Mouse (Mus musculus): ENCODE measurements around the gene Aqp9.

The Aqp9 gene

DNA sequence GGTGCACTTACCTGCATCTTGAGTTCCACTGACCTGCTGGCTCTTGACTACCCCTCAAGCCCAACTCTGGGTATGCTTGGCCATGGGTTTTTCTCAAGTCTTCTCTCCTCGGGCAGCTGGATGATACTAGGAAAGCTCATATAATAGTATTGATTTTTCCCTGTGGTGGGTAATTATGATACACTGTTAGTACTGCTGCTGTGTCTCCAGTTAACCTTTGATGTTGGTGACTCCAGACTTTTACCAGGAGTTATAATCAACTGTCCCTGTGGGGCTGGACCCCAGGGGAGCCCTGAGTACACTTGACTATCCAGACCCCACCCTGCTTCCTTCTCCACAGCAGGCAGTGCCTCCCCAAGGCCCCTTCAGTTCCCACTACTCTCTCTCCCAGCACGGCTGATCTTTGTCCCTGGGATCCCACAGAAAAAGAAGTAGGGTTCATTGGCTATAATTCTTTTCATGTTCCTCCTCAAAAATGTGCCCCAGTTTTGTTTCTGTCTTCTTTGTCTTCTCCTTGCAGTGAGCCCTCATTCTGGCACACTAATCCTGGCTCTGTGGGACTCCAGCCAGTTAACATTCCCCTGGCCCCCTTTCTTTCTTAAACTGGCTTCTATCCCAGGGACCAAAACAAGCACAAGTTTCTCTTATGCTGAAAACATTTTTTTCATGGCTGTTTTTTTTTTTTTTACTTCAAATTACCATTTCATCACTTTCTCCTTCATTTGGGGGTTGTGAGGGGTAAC, 838 bp downstream of the Aqp9 start:
- no peak for DNase-seq (ENCODE audit: low read depth, low spot score)

DNA sequence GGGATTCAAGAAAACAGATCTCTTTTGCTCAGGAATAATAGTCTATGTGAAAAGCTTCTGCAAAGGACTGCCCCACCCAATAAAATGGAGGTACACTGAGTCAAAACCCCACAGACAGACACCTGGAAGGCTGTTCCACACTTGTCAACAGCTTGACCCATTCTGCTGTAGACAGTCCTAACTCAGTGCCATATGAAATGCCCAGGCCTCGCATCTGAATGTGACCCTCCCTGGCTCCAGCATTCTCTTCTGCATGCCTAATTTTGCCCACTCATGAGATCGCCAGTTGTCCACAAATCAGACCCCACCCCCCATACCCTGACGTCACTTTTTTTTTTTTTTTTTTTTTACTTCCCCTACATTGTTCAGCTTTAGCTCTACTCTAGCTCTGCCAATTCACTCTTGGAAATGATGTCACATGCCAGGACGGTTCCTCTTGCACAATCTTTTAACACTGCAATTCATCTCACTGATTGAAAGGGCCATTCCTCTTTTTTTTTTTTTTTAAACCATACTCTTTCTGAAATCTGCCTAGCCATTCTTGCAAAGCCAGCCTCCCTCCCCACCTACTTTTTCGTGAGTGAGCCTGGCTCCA, 1.5 kb downstream of the Aqp9 start:
- DNase-seq (ENCODE audit: low read depth, low spot score): no peak

DNA sequence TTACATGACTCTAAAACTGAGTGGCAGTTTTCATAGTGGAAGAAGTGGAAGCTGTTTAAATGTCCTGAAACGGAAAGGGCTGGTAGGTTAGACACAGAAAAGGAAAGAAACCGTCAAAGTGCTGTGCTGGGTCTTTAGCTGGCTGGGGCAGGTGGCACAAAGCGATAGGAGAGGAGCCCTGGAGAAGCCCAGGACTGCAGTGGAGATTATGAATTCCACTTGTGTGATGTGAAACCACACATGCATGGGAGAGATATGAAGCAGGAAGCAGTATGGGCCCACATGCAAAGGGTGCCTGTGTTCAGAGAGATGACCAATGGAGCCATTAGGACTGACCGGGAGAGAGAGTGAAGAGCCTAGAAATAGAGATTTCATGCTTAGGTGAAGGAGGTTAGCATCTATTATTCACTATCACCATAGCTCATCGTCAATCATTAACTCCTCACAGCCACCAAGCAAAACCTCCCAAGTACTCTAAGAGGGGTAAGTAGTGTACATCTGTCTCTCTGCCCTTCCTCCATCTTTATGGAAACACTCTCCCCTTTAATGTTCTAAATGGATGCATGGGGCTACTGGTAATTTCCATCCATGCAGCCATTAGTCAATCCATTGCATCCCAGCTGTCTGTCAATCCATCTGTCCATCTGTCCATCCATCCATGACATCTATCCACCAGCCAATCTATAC, 2.3 kb downstream of the Aqp9 start:
- no peak for DNase-seq (ENCODE audit: low read depth, low spot score)

DNA sequence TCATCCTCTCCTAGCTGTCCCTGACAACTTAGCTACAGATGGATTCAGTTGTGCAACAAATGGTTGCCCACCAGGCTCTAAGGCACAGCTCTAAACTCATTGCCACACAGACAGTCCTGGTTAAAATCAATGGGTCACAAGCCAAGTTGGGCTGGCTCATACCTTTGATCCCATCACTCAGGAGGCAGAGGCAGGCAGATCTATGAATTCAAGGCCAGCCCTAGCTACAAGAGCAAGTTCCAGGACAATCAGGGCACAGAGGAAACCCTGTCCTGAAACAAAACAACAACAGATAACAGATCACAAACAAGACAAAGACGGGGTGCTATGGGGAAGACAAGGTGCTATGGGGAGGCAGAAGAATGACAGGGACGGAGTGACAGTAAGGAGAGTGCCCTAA, 3.0 kb downstream of the Aqp9 start:
- no peak for DNase-seq (ENCODE audit: low read depth, low spot score)

DNA sequence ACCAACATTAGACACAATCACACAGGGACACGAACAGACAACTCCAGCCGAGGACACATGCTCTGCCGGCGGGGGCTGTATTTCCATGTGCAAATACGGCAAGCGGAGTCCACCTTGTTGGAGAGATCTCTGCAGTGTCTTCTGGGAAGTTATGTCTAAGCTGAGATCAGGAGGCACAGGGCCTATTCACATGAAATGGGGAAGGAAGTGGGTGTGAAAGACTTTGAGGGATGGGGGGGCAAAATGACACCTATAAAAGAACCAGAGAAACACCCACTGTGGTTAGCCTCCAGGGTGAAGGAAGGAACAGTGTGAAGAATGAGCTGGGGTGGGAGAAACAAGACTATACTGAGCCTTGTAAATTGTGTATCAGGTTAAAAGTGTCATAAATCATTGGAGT, 3.4 kb downstream of the Aqp9 start:
- no peak for DNase-seq (ENCODE audit: low read depth, low spot score)

DNA sequence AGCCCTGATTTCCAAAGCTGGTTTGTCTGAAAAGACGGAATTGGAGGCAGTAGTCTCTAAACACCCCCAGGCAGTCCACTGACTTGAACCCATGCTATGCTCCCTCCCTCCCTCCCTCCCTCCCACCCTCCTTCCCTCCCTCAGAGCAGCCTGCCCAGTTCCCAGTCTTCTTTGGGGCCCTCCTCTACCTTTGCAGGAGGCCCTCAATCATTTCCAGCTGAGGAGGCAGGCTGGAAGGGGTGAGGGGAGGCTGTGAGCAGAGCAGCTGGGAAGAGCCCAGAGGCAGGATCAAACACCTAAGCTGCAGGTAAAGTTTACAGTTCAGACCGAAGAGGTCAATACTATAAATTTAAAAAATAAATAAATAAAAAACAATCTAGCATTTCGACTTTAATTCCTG, 4.1 kb downstream of the Aqp9 start:
- DNase-seq (ENCODE audit: low read depth, low spot score): no peak

DNA sequence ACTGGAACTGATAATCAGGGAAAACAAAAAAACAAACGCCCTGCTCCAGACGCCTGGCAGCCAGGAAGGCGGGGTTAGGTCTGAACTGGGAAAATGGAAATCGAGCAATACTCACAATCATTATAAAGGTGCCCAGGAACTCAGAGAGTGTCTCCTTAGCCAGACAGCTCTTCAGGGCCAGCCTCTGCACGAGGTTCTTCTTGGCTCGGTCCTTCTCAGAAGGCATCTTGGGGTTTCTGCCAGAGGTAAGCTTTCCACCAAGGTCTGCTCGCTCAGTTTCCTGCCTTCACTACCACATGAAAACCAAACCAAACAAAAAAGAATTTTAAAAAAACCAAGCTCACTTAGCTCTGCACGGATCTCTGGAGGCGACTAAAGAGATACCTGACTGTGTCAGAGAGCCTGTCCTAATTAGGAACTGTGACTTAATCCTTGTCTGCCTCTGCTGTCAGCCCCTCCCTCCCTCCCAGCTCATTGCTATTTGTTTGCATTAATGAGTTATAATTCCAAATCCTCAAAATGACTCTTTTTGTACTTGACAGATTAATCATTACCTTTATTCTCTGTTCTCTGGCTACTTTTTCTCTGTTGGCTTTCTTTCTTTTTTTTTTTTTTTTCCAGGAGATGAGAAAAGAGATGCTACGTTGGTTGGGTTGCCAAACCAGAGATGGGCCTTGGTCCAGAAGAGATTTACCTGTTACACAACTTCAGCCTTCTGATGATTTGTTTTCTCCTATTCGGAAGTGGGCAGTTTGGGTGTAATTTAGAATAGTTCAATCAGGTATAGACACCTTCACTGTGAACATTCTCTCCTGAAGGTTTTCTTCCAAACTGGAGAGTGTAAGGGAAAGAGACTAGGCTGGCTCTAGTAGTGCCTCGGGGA, 5.4 kb downstream of the Aqp9 start:
- DNase-seq (ENCODE audit: low read depth, low spot score): no peak

DNA sequence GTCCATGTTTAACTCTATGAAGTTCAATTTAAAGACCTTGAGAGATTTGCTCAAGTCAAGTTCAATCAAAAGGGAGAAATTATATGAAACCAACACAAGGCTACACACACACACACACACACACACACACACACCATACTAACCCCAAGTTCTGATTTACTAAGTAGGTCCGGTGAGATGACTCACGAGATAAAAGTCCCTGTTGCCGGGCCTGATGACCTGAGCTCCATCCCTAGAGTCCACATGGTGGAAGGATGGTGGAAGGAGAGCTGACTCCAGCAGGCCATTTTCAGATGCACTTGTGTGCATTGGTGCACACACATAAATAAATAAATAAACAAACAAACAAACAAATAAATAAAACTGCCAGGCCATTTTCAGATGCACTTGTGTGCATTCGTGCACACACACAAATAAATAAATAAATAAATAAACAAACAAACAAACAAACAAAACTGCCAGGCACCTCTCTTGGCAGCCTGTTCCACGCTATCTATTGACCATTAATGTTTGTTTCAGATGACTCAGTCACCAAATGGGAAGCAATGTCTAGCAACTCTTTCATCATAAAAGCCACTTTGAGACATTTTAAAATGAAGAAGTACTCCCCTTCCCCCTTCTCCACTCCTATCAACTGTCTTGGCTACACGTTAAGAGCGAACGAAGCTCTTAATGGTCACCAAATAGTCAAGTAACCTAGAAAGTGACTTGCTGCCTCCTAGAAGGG, 6.2 kb downstream of the Aqp9 start:
- DNase-seq (ENCODE audit: low read depth, low spot score): no peak

DNA sequence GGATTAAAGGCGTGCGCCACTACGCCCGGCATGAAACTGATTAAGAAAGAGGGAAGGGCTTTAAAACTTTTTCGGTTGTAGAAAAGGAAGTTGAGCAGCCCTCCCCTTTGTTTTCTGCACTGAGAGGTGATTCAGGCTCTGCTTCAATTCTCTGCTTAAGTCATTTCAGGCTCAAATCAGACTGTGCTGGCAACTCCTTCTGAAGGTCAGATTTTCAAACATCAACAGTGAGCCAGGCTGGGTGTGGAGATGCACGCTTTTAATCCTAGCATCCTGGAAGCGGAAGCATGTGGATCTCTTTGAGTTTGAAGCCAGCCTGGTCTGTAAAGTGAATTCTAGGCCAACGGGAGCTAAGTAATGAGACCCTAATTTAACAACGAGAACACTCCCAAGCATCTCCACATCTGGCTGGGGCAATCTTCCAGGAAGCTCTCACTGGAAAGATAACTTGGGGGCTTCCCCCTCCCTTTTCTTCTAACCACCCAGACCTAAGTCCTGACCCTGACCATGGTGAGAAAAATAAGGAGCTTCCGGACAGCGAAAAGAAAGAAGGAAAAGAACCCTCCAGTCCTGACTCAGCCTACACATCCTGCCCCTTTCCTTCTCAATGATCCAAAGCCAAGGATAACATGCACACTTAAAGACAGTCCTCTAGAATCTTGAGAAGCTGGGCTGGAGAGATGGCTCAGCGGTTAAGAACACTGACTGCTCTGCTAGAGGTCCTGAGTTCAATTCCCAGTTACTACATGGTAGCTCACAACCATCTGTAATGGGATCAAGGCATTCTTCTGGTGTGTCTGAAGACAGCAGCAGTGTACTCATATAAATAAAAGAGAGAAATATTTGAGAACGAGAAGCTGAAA, 7.4 kb downstream of the Aqp9 start:
- no peak for DNase-seq (ENCODE audit: low read depth, low spot score)

DNA sequence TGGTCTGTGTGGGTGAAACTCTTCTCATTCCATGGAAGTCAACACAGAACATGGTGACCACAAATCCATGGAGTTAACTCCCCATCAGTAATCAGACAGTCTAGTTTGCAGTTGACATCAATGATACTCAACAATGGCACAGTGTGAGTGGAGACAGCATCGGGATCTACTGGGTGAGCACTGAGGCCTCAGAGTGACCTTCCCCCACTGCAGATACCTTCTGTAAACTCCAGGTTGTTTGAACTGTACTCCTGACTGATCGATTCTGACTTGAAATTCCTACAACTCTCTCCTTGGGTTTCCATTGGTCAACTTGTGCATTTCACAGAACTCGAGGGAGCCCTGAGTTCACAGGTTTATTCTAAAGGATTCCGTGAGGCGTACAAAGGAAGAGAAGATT, 8.8 kb downstream of the Aqp9 start:
- no peak for DNase-seq (ENCODE audit: low read depth, low spot score)

DNA sequence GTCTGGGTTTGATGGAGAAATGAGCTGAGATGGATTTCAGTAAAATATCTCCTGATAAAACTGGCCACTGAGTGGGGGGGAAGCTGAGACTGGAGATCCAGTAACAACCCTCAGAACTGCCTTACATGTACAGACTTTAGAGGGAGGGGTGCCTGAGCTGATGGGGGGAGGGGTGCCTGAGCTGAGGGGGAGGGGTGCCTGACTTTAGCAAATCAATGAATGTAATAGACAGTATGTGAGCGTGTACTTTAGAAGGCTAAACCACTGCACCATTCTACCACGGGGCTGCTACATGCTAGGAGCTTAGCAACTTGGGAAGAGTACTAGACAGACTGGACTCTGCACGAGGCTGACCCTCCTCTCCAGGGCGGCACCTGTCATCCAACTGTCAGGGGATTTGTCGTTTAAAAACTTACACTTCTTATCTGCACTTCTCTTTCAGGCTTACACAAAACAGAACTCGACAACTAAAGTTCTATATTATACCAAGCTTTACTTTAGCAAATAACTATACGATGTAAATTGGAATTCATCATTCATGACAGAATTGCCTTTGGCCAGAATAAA, 9.3 kb downstream of the Aqp9 start:
- no peak for DNase-seq (ENCODE audit: low read depth, low spot score)

DNA sequence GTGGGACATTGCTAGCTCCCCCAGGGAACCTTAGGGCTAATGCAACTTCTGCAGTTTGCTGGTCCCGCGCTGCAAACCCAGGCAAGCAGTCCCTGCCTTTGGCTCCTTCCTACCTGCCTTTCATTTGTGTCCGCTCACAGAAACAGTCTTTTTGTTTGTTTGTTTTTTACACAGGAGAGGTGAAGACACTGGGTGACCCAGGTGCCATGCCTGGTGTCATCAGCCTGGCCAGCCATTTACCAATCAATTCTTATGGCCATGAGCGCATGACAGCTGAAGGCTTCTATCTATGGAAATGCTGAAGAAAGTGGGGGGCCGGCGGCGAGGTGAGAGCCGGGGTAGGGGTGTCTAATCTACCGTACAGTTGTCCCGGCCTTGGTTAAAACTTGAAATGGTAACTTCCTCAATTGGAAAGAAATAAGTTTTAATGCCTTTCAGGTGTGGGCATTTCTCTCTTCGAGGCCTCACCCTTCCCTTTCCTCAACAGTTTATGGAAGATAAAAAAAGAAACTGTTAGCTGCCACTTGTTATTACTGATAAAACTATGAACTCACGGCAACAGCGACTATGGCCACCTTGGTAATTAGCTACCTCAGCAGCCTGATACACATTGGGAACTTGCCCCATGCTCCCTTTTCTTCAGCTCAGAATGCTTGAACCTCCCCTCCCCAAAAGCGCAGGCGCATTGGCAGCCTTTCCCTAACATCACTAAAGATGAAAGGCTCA, 10.4 kb downstream of the Aqp9 start:
- DNase-seq (ENCODE audit: low read depth, low spot score): no peak

DNA sequence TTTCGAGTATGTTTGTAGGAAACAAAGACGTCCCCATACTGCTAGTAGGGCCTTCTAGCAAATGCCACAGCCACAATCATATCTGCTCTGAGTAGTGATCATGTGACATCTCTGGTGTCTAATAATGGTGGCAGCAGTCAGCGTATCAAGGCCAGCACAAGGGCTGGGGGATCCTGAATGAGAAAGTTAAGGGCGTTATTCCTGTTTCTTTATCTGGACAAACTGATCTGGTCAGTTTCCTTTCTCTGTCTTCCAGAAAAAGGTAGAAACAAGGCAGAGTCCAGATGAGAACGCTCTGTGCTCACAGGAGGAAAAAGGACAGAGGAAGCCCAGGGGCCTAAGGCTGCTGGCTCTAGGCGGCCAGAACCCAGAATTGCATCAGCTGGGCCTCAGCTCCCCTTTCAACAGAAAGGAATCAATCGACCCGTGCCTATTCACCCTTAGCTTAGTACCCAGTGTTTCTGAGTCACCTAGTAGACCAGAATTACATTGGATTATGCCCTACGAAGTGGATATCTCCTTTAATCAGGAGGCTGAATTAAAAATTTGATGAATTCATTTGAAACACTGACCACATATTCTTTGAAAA, 11.9 kb downstream of the Aqp9 start:
- DNase-seq (ENCODE audit: low read depth, low spot score): no peak

DNA sequence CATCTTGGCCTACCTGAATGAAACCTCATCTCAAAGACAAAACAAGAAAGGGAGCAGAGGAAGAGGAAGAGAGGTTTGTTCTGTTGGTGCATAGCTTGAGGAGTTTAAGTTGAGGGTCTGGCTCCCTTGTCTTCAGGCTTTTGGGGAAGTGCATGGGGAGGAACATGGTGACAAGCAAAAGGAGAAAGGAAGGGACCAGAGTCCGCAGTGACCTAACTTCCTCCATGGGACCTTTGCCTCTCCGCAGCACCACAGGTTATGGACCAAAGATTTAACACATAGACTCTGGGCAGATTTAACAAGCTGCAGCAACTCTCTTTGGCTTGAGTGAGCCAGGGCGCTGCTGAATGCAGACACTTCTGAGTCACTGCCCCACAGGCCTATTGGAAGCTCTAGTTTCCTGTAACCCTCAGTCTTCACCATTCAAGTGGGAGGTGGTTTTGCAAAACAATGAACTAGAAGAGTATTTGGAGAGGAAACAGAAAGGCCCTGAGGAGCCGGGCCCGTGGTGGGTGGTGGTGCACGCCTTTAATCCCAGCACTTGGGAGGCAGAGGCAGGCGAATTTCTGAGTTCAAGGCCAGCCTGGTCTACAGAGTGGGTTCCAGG, 13.0 kb downstream of the Aqp9 start:
- no peak for DNase-seq (ENCODE audit: low read depth, low spot score)

DNA sequence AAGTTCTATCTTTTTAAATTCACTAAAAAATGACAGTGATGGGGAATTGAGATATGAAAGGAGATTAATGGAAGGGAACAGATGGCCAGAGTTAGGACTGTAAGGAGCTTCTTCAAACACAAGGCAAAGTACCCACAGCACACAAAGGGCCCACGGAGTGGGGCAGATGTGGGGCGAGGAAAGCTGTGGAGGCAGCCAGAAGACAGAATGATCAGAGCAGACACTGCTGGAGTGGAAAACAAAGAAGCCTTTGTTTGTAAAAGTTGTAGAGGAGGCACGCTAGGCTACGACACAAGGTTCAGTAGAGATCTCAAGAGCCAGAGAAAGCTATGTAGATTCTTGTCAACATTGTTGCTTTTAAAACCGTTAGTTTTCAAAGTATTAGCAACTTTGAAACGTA, 17.1 kb downstream of the Aqp9 start:
- no peak for DNase-seq (ENCODE audit: low read depth, low spot score)

DNA sequence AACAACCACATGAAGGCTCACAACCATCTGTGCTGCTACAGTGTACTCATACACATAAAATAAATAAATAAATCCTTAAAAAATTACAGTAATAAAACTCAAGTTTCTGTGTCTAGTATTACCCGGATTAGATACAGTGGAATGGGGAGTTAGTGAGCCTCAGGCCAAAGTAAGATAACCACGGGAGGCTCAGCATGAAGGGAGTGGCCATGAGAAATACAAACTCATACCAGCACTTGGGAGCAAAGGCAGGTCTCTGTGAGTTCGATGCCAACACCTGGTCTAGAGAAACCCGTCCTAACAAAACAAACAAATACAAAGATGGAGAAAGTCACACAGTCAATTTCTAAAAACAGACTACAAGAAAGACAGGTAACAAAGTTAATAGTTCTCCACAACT, 18.3 kb downstream of the Aqp9 start:
- no peak for DNase-seq (ENCODE audit: low read depth, low spot score)

DNA sequence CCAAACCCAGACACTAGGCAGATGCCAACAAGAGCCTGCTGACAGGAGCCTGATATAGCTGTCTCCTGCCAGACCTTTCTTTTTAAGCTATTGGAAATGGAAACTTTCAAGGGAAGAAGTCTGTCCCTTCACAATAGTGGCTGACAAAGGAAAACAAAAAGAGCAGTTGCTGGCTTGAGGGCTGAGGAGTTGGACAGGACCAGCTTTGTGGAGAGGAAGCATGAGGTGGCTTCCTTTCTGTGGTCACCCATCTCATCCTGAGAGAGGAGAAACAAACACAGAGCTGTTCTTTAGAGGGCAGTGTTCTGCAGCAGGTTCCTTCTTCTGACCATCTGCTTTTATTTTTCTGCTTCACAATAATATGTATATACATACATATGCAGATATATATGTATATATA, 19.6 kb downstream of the Aqp9 start:
- no peak for DNase-seq (ENCODE audit: low read depth, low spot score)

DNA sequence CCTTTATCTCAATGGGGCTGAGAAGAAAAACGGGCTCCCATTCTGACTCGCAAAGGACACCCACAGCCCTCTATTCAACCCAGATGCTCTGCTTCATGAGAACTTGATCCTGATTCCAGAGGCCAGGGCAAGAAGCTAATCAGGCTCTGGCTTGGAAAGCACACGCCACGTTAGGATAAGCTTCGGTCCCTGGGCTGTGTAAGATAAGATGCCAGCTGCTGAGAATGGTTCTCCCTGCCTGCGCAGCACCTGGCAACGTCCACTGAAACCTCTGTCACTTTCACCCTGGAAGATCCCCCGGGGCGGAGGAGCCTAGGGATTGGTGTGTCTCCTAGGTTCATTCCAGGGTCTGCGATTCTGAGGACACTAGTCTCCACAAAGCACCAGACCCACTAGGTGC, 22.3 kb downstream of the Aqp9 start:
- DNase-seq (ENCODE audit: low read depth, low spot score): no peak

DNA sequence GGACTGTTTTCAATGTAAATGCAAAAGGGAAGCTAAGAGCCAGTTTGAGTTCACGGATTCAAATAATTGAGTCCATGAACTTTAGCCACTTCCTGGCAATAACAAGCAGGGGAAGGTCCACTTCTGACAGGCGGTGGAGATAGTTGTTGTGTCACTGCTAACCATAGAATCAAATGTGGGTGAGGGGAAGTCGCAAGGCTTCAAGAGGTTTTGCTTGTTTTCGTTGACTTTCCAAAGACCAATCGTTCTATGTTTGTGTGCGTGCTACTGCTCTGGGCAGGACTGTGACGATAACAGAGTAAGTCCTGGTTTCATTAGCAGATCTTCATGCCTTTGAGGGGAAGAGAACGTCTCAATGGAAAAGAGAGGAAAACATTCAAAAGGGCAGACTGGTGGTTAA, 28.3 kb downstream of the Aqp9 start:
- DNase-seq (ENCODE audit: low read depth, low spot score): no peak
